Mouse (Mus musculus) G1E-ER4 (cell line): ENCODE data around the gene Klhl22. TPM values are rescaled to one million over a fixed set of nuclear protein-coding genes. Genes with fewer than 3 reads are reported as not detected.

ENCODE experiments used
- GATA1 ChIP-seq: IDR thresholded peaks from one replicate; pipeline ENCODE4 v1.8.0; 2012; ENCODE audit warnings: low read length, inconsistent platforms
- polyA plus RNA-seq: library from polyadenylated mRNA; stranded (reverse); fragments of >175 nt; gene quantifications from 2 replicates; pipeline ENCODE4 v1.2.3, GENCODE M21; 2012

The Klhl22 gene
- polyA plus RNA-seq, 1 experiment: not detected

- TF ChIP-seq GATA1: no peak
Observed at GRCm38 (mm10) chr16:17806581-17807191, 47.3 kb downstream of the Klhl22 start.

- TF ChIP-seq GATA1: no peak
Observed at GRCm38 (mm10) chr16:17807192-17808009, 48.0 kb downstream of the Klhl22 start.

GRCm38 (mm10) chr16:17809125-17809524, 49.7 kb downstream of the Klhl22 start:
- TF ChIP-seq GATA1: no peak

GRCm38 (mm10) chr16:17809711-17810110, 50.3 kb downstream of the Klhl22 start:
- no peak for TF ChIP-seq GATA1

GRCm38 (mm10) chr16:17812120-17812519, 52.7 kb downstream of the Klhl22 start:
- no peak for TF ChIP-seq GATA1

GRCm38 (mm10) chr16:17813173-17813572, 53.8 kb downstream of the Klhl22 start:
- TF ChIP-seq GATA1: no peak

- TF ChIP-seq GATA1: no peak
Observed at GRCm38 (mm10) chr16:17815411-17816402, 56.3 kb downstream of the Klhl22 start.

- no peak for TF ChIP-seq GATA1
Observed at GRCm38 (mm10) chr16:17816528-17816927, 57.1 kb downstream of the Klhl22 start.

GRCm38 (mm10) chr16:17826500-17826899, 67.1 kb downstream of the Klhl22 start:
- no peak for TF ChIP-seq GATA1

GRCm38 (mm10) chr16:17828229-17828628, 68.8 kb downstream of the Klhl22 start:
- TF ChIP-seq GATA1: no peak

- TF ChIP-seq GATA1: no peak
Observed at GRCm38 (mm10) chr16:17828867-17829266, 69.4 kb downstream of the Klhl22 start.

GRCm38 (mm10) chr16:17830385-17831178, 71.2 kb downstream of the Klhl22 start:
- TF ChIP-seq GATA1: no peak

GRCm38 (mm10) chr16:17831781-17832180, 72.4 kb downstream of the Klhl22 start:
- no peak for TF ChIP-seq GATA1

- no peak for TF ChIP-seq GATA1
Observed at GRCm38 (mm10) chr16:17832821-17833220, 73.4 kb downstream of the Klhl22 start, which contains the start of gene B830017H08Rik. Gene B830017H08Rik, plus strand, starts transcription at chr16:17833121.

GRCm38 (mm10) chr16:17833321-17833680, 73.9 kb downstream of the Klhl22 start:
- no peak for TF ChIP-seq GATA1
